Mouse (Mus musculus) left cerebral cortex, adult 9 months (tissue): ENCODE data around the gene Cd79b.

Source experiments
- DNase-seq, 2 experiments: peaks; one replicate each; pipeline ENCODE4 v3.0.0; 2022; ENCODE audit warnings: low spot score in 2 of 2

The Cd79b gene

DNA sequence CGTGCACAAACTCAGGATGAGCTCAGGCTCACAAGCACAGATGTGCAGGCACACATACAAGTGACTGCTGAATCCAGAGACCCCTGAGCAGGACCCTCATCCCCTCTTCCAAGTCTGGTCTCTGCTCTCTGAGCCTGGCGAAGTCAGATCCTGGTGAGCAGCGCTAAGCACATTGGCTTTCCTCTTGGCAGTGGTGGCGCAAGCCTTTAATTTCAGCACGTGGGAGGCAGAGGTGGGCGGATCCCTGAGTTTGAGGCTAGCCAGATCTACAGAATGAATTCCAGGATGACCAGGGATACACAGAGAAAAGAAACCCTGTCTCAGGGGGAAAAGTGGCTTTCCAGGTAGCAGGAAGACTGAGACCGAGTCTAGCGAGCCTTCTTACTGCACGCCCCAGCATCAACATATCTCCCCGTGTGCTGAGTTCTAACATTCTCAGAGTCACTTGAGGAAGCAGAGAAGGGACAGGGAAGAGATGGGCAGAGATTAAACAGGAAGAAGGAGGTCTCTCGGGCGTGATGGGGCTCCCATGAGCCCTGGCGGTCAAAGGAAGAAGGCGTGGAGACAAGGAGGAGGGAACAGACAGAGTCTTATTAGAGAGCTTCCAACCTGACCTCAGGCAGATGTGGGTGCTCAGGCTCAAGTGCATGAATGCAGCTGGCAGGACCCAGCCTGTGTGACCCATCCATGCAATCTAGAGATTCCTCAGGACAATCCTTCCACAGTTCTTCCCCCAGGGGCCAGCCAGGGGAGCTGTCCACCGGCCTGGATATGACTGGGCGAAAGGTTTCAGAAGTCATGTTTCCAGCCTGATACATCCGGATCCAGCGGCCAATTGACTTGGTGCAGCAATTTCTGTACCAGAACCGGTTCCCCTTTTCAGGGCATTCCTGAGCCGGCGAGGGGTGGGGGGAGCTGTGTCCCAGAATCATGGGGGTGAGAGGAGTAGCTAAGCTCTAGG, 4.1 kb upstream of the Cd79b start:
- peak in 1 of 2 experiments; percentile 27 for DNase-seq

DNA sequence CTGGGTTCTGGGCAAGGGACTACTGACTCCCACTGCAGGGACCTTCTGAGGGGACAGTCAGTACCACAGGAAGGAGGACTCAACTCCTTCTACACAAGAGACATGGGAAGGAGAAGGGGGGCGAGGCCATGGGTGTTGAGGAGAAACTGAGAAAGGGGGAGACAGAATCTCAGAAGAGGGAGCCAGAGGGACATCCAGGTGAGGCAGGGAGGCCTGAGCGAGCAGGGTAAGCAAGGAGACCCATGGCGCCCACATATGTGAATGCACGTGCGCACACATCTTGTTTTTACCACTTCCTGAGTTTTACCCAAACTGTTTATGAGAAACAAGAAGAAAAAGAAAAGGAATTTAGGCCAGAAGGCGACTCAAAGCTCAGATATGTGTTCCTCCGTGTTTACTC, 3.2 kb upstream of the Cd79b start:
- DNase-seq, result no peak

DNA sequence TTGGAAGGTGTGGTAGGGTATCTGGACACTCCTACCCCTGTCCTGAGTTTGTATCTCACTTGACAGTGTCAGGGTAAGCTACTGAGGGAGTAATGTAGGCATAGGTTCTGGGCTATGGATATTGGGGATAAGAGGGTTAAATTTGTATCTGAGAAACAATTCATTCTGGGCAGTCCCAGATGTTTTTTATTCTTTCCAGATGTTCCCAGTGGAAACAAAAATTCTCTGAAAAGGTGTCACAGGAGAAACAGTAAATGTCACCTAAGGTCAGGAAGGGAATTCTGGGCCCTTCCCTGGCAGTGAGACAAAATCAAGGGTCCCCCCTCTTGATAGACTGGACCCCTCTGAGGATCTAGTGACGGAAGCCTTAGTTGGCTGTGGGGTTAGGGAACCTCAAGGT, 1.9 kb upstream of the Cd79b start:
- DNase-seq, result no peak

DNA sequence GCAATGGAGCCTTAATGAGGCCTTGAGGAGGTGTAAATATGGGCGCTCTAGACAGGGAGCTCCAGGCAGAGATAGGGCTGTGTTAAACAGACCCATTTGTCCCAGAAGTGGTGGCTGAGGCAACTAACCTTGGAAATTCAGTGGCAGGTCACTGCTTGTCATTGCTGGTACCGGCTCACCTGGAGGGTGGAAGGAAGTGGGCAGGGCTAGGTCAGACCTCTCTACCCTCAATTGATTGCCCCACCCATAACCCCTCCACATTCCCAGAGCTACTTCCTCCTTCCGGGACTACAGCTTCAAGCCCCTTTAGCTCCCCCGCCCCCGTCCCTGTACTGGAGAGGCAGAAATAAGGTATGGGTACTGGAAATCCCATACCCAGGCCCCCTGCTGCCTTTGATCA, 1.0 kb downstream of the Cd79b start:
- DNase-seq, result no peak

DNA sequence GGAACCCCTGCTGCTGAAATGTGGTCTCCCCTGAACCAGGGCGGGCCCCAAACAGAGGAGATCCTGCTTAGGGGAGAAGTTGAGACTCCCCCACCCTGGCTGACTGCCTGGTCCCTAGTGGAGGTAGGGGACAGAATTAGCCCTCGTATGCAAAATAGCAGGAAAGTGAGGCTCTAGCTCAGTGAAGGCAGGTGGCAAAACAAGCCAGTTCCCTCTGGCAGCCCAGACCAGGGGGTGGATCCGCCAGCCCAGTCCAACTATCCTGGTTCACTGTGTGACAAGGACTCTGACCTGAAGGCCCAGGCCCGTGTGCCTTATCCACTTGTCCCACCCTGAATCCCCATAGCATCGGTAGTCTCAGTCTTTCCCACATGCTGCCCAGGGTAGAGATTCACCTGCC, 4.4 kb downstream of the Cd79b start:
- no peak for DNase-seq

DNA sequence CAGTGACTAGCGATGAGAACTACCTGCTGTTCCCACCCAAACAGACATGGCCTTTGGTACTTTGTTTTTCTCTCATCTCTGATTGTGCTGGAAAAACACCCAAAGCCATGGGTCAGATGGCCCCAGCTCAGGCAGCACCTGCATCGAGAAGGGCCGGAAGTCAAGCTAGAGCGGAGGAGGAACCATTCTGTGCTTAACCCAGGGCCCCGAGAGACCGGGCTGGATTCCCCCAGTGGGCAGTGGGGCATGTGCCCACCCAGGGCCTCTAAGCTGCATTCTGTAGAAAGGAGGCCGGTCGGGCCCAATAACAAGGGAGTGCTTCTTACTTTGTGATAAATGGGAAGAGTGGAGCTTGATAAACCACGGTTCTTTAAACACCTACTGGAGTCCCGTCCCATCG, 6.4 kb downstream of the Cd79b start:
- no peak for DNase-seq

DNA sequence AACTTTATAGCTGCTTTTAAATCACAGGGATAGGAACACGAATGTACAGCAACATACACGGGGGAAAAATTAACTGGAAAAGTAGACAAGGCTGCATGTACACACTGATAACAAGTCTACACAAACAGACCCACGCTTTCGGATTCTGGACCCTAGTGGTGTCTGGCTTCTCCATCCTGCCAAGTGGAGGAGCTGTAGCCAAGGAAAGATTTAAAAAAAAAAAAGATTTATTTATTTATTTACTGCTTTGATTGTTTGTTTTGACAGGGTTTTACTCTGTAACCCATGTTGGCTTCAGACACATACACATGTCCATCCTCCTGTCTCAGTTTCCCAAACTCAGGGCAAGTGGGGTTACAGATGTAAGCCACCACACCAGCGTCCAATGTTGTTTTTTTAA, 7.1 kb downstream of the Cd79b start:
- no peak for DNase-seq

DNA sequence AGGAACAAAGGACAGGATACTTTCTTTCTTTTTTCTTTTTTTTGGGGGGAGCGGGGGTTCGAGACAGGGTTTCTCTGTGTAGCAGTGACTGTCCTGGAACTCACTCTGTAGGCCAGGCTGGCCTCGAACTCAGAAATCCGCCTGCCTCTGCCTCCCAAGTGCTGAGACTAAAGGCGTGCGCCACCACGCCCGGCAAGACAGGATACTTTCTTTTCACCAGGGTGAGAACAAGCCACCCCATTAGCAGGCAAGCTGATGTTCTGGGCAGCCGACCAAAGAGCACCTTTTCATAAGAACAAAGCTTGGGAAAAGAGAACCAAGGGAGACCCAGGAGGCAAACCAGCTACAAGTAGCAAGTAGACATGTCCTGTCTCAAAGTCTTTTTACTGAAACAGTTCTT, 7.8 kb downstream of the Cd79b start:
- DNase-seq, result no peak

DNA sequence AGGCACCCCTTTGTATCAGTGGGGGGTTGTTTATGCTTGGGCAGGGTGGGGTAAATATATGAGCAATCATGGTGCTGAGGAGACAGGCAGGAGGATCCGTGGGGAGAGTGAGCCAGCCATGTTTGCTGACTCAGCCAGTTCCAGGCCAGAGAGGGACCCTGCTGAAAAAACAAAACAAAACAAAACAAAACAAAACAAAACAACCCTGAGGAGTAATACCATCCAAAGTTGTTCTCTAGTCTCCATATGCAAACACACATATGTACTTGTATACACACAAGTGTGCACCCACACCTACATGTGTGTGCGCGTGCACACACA, 8.5 kb downstream of the Cd79b start:
- DNase-seq, result no peak

DNA sequence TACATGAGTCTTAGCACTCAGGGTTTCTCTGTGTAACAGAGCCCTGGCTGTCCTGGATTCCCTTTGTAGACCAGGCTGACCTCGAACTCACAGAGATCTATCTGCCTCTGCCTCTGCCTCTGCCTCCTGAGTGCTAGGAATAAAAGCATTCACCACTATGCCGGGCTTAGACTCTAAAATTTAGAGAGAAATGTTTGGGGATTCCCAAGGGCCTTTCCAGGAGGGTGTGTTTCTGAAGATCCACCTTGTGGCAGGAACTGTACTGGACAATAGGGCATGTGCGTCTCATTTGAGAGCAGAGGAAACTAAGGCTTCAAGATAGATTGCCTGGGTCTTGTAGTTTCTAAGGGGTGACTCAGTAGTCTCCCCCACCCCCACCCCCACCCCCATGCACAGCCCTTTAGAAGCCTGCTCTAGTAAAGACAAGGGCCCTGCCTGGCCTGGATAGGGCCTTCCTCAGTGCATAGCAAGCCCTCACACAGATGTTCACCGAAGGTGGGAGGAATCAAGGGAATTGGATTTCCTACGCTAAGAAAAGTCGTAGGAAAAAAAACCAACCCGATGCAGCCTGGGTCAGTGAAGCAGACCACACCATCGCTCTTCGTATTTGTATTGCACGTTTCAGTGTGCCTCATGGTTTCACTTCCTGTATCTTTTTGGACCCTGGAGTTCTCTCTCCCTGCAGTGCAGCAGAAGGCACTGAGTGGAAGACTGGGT, 9.1 kb downstream of the Cd79b start:
- DNase-seq, result no peak

DNA sequence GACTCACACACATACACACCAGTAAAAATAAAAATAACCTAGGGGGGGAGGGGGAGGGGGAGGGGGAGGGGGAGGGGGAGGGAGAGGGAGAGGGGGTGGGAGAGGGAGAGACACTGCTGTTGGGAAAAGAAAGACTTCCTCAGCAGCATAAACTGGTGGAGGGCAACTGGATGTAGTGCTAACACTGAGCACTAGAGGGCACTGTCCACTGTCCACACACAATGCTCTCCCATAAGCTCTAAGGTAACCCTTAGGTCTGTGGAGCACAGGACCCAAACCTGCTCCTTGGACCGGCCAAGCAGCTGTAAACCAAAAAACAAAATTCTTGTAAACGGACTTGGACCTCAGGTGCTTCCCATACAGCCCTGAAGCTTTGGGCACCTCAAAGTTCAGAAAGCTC, 11.9 kb downstream of the Cd79b start:
- DNase-seq, result peak in 1 of 2 experiments; percentile 16

DNA sequence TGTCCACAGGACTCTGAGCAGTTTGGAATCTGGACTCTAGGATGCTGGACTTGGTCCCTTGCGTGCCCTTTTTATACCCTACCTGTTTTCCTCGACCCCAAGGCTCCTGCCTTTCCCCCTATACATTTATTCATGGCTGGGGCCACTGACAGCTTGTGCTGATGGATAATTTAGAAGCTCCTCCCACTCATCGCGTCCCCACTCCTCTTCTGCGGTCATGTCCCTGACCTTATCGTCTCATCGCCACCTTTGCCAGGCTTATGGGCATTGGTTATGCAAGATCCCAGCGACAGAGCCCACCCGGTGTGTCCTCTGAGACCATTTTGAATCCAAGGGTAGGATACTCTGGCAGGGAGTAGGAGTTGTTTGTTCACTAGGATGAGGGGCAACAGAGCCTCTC, 12.8 kb downstream of the Cd79b start, which contains the start of gene Gh:
Gene Gh, minus strand, starts transcription at position 101 of the 400 bp plus-strand sequence.
- DNase-seq, result no peak

DNA sequence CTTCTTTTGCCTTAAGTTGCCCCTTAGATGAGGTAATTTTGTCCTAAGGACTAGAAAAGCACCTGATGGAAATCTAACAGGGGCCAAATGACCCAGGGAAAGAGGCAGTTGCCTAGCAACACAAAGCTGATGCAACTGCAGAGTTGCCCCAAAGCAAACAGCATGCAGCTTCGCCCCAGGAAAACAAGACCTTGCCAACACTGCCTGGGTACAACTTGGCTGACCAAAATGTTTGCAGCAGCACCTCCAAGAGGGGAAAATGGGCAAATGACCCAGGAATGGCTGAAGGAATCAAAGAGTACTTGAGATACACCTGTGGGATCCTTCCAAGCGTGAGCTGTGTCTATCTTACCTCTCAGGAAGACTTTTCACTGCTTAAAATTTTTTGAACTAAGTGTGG, 22.7 kb downstream of the Cd79b start:
- no peak for DNase-seq

DNA sequence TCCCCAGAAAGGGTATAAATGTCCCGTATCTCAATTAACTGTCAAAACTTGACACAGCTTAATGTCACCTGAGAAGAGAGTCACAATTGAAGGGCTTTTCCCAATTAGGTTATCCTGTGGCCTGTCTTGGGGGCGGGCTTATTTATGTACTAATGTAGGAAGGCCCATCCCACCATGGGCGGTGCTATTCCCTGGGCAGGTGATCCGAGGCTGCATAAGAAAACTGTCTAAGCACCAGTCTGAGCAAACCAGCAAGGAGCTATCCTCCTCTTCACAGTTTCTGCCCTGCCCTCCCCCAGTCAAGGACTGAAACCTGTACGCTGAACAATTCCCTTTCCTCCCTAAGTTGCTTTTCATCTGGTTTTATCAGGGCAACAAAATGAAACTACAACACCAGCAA, 24.2 kb downstream of the Cd79b start:
- no peak for DNase-seq

DNA sequence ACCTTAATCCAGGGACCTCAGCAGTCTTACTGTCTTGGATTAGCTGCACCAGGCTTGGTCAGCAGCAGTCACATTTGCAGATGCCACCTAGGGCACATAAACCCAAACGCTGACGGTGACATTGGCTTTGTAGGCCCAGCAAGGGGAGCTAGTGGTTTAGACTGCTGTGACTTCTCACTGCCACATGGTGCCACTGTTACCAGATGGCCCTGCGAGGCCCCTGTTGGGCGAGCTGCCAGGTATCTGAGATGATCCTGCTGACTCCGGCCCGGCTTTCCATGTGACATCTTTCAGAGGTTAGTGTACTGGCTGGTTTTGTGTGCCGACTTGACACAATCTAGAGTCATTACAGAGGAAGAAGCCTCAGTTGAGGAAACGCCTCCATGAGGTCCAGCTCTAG, 25.2 kb downstream of the Cd79b start:
- no peak for DNase-seq

DNA sequence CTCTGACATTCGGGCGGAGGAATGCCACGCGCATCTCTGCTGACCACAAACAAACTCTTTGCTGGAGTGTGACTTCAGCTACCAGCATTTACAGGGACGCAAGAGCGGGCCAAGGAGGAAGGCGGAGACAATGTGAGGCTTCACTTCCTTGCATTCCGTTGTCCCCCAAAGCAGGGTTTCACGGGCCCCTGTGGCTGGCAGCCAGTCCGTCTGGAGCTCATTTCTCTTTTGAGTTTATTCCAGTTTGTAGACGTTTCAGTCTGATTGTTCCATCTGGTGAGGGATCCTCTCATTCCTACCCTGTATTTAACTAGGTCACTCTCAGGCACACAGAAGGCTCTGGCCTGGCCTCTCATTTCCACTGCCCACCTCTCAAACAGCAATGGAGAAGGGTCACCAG, 27.6 kb downstream of the Cd79b start:
- no peak for DNase-seq

DNA sequence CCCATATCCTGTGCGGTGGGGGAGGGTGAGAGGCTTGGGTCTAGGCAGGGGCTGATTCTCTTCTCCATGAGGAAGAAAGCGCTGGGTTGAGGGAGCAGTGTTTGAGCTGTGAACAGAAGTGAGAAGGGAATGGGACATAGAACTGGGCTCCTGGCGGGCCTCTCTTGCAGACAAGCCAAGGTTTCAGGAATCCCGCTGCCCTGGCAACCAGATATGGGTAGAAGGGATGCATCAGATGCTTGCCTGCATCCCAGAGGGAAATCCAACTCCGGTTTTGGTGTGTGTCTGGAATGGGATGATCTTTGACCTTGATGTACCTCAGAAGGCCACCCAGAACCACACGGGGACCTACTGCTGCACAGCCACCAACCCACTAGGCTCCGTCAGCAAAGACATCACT, 28.4 kb downstream of the Cd79b start:
- DNase-seq, result no peak

DNA sequence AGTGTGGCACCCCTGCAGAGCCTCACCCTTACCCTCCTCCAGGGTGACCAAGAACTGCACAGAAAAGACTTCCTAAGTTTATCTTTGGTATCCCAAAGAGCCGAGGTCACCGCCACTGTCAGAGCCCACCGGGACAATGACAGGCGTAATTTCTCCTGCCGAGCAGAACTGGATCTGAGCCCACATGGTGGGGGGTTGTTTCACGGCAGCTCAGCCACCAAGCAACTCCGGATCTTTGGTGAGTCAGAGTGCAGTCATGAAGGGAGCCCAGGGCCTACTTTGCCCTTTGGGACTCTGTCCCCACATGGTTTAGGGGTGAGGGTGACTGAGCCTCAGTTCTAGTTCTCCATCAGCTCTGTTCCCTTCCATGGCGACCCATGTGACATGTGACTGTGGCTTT, 30.4 kb downstream of the Cd79b start:
- DNase-seq, result no peak

DNA sequence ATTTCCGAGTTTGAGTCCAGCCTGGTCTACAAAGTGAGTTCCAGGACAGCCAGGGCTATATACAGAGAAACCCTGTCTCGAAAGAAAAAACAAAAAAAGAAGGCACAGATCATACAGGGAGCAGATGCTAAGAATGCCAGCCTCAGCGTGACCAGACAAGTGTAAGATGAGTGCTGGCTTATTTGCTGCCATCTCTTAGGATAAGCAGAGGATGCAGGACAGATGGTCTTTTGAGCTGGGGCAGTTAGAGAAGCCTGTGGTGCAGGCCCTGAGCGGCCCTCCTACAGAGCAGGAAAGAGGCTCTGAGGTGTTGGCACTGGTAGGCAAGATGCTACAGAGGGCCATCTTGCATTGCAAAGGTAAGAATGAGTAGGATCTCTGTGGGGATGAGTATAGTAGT, 31.2 kb downstream of the Cd79b start:
- no peak for DNase-seq

DNA sequence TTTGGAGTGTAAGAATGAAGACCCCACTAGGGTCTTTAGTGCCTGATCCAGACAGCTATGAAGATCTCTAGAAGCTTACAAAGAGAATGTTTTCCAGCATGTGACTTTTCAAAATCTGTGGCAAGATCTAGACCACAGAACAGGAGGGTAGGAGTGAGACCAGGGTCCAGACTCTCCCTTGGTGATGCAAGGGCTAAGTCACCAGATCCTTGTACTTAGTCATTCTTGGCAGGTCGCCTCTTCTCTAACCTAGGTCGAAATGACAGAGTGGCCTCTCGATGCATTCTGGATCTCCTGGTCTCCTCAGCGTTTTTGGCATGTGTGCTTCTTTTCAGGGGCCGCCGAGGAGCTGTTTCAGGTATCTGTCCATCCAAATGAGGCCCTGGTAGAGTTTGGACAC, 32.1 kb downstream of the Cd79b start:
- no peak for DNase-seq

DNA sequence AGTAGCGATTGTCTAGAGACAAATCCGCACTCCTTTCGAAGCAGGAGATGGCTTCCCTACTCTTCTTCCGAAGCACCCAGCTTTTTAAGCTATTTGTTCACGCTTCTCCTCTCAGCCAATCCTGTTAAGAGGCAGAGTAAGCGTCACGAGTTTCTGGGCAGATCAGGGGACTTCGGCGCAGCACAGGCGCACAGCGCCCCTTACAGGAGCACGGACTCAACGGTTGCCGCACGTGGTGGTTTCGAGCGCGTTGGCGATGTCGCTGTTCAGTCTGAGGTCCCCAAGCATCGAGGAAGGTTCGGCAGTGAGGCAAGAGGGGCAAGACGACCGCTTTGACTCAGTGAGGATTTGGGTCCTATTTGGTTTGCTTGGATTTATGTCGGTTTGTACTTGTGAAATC, 38.1 kb downstream of the Cd79b start, which contains the start of gene Tcam1:
Gene Tcam1, plus strand, starts transcription at position 219 of the 400 bp plus-strand sequence.
- DNase-seq, result peak; percentile 75 to 96

DNA sequence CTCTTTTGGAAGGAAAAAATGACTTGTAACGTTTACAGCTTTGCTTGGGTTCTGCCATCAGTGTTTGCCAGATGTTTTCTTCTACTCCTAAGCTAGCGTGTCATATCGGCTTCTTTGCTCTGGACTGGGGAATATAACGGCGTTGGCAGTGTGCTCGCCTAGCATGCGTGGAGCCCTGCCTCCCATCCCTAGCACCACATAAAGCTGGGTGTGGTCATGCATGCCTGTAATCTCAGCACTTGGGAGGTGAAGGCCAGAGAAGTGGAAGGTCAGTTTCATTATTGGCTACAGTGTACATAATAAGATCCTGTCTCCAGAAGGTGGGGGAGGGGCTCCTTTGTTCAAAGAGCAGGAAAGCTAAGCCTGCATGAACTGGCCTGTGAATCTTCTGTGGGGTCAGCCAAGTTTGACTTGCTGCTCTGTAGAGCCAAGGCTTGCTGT, 39.6 kb downstream of the Cd79b start:
- DNase-seq, result no peak

DNA sequence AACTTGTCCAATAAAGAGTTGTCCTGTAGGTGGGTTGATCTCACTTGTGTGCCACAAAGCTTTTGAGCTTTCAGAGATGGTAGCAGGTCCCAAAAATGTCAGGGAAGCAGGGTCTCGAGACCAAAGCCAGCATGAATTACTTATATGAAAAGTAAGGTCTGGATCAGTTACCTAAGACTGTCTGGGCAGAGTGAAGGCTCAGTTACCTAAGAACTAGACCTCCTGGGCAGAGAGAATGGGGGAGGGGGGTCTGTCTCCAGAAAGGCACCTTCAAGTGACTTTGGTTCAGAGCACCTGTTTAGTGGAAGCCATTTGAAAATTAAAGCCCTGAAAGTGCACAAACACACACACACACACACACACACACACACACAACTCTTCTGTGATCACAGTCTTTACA, 40.2 kb downstream of the Cd79b start:
- no peak for DNase-seq
